Mouse (Mus musculus): ENCODE results near the gene Rnf227. TPM values are rescaled to one million over a fixed set of nuclear protein-coding genes. Genes with fewer than 3 reads are reported as not detected.

Rnf227 gene
- polyA plus RNA-seq, 1 experiment from 2014 or later: 24.5 TPM

- ATAC-seq (ENCODE audit: insufficient number of reproducible peaks, low FRiP score, low TSS enrichment, low read depth): no peak
- H3K27ac ChIP-seq (replicated peaks): no peak overlapping the region
- H3K4me3 ChIP-seq (replicated peaks): peak overlapping the region; percentile 67
- H3K4me2 ChIP-seq (replicated peaks): peak overlapping the region; percentile 84
- H3K9ac ChIP-seq: no peak overlapping the region
- no peaks in the 10 kb centered on the region for H3K9me3 ChIP-seq (replicated peaks)
- peaks cover 6% of the 10 kb centered on the region for H3K27me3 ChIP-seq
- peaks cover 38% of the 10 kb centered on the region for H3K36me3 ChIP-seq
- 53% methylated on average over 6 of the region's 6 CpGs for WGBS
- peaks cover 42% of the 10 kb centered on the region for H3K4me1 ChIP-seq
Measured at GRCm38 (mm10) chr11:69322010-69322409, 18.3 kb upstream of the Rnf227 start.

DNA sequence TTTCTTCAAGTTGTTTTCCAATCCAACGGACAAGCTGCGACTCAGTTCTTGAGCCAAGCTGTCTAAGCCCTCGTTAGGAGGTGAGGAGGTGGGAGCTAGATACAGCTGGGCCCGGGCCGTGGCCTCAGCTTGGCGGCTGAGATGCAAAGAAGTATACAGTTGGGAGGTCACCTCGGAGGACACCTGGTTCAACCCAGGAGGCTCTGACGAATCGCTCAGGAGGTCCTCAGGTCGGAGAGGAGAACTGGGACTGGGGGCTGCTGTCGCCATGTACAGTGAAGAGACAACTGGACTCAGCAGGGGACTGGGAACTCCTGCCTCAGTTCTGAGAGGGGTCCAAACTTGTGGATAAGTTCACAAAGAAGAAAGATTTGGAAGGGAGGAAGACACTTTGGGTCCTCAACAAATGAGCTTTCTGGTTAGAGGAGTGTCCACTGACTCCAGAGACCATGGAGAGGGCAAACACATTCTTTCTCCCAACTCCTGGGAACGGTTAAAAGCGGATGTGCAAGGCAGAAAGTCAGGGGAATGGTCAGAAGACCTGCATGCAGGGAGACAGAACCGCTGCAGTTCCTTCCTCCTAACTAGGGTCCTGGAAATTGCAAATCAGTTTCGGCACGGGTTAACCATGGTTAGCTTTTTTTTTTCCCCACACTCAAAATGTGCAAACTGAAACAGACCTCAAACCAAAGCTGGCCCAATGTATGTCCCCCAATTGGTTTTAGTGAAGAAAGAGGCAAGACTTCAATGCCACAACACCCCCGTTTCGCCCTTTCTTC is 17.4 kb upstream of the Rnf227 start:
- 23% methylated on average over 18 of the region's 18 CpGs for WGBS
- peak overlapping the region; percentile 88 for H3K27ac ChIP-seq (replicated peaks)
- no peak for ATAC-seq (ENCODE audit: insufficient number of reproducible peaks, low FRiP score, low TSS enrichment, low read depth)
- H3K4me2 ChIP-seq (replicated peaks): peak overlapping the region; percentile 84
- peaks cover 44% of the 10 kb centered on the region for H3K4me1 ChIP-seq
- peaks cover 14% of the 10 kb centered on the region for H3K27me3 ChIP-seq
- H3K9ac ChIP-seq: peak overlapping the region; percentile 63
- peaks cover 32% of the 10 kb centered on the region for H3K36me3 ChIP-seq
- no peaks in the 10 kb centered on the region for H3K9me3 ChIP-seq (replicated peaks)
- H3K4me3 ChIP-seq (replicated peaks): peak overlapping the region; percentile 67

GRCm38 (mm10) chr11:69323667-69324111 is 16.6 kb upstream of the Rnf227 start, which contains the start of the genes Cntrob and Trappc1:
TSS of gene Cntrob (minus strand) at chr11:69323775.
TSS of gene Trappc1 (plus strand) at chr11:69323980.
- ATAC-seq (ENCODE audit: insufficient number of reproducible peaks, low FRiP score, low TSS enrichment, low read depth): peak; percentile 94
- H3K9ac ChIP-seq: peak within 1 kb of the TSS; percentile 64
- peak within 1 kb of the TSS; percentile 88 for H3K27ac ChIP-seq (replicated peaks)
- peaks cover 19% of the 10 kb centered on the region for H3K27me3 ChIP-seq
- H3K4me2 ChIP-seq (replicated peaks): peak within 1 kb of the TSS; percentile 84
- peaks cover 24% of the 10 kb centered on the region for H3K36me3 ChIP-seq
- H3K4me3 ChIP-seq (replicated peaks): peak within 1 kb of the TSS; percentile 67
- 0% methylated on average over 30 of the region's 30 CpGs for WGBS
- H3K9me3 ChIP-seq (replicated peaks): no peaks in the 10 kb centered on the region
- peaks cover 44% of the 10 kb centered on the region for H3K4me1 ChIP-seq

DNA sequence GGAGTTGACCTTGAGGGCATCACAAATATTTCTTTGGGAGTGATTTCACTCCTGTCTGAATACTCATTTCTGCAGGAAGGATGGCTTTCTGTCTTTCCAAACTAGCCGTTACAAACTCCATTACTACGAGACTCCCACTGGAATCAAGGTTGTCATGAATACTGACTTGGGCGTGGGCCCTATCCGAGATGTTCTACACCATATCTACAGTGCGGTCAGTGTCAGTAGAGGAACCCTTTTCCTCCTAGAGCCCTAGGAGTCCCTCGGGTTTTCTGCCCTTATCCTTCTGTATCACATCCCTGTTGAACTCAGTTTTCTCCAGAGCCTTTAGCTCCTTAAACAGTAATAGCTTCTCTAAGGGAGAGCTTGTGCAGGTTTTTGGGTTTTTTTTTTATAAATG is 15.5 kb upstream of the Rnf227 start:
- H3K4me1 ChIP-seq: peaks cover 44% of the 10 kb centered on the region
- no peaks in the 10 kb centered on the region for H3K9me3 ChIP-seq (replicated peaks)
- H3K9ac ChIP-seq: no peak overlapping the region; the same call in 1 of the 2 replicates
- no peak overlapping the region for H3K27ac ChIP-seq (replicated peaks)
- H3K36me3 ChIP-seq: peaks cover 14% of the 10 kb centered on the region; the same call in 1 of the 2 replicates
- peak overlapping the region; percentile 67 for H3K4me3 ChIP-seq (replicated peaks)
- ATAC-seq (ENCODE audit: insufficient number of reproducible peaks, low FRiP score, low TSS enrichment, low read depth): no peak
- 87% methylated on average over 6 of the region's 6 CpGs for WGBS
- peaks cover 22% of the 10 kb centered on the region for H3K27me3 ChIP-seq
- H3K4me2 ChIP-seq (replicated peaks): peak overlapping the region; percentile 84

GRCm38 (mm10) chr11:69325628-69326407 is 14.4 kb upstream of the Rnf227 start, which contains the start of gene Kcnab3:
TSS of gene Kcnab3 (plus strand) at chr11:69326258.
- Histone ChIP-seq H3K9ac (peak within 1 kb of the TSS; percentile 37), H3K4me1 (peaks cover 44% of the 10 kb centered on the region), H3K27me3 (peaks cover 22% of the 10 kb centered on the region), H3K27ac (replicated peaks) (peak within 1 kb of the TSS; percentile 48; the same call in 1 of the 2 replicates), H3K36me3 (0 out of 2 replicates have a peak, but pooled peaks cover 4% of the 10 kb centered on the region), H3K4me3 (replicated peaks) (peak within 1 kb of the TSS; percentile 51), H3K4me2 (replicated peaks) (peak within 1 kb of the TSS; percentile 89), H3K9me3 (replicated peaks) (no peaks in the 10 kb centered on the region)
- WGBS: 11% methylated on average over 26 of the region's 26 CpGs
- ATAC-seq (ENCODE audit: insufficient number of reproducible peaks, low FRiP score, low TSS enrichment, low read depth): peak; percentile 69; the same call in 1 of the 2 replicates

GRCm38 (mm10) chr11:69326408-69327156 is 13.7 kb upstream of the Rnf227 start:
- Histone ChIP-seq H3K27me3 (peaks cover 22% of the 10 kb centered on the region), H3K9me3 (replicated peaks) (no peaks in the 10 kb centered on the region), H3K4me1 (peaks cover 50% of the 10 kb centered on the region), H3K27ac (replicated peaks) (no peak overlapping the region), H3K4me3 (replicated peaks) (peak overlapping the region; percentile 51), H3K4me2 (replicated peaks) (peak overlapping the region; percentile 89), H3K36me3 (no peaks in the 10 kb centered on the region), H3K9ac (peak overlapping the region; percentile 37)
- WGBS: under 1% methylated on average over 45 of the region's 45 CpGs
- ATAC-seq (ENCODE audit: insufficient number of reproducible peaks, low FRiP score, low TSS enrichment, low read depth): no peak

DNA sequence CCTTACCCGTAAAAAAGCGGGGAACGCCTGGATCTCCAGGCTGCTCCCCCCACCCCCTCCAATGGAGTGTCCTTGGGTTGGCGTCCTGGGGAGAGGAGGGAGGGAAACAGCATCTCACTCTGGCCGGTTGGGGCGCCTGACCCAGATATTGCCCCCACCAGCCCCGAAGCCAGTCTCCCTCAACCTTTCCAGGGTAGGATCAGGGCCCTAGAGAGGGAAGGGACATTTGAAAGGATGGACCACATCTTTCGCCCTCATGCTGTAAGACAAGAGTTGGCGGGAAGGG is 13.2 kb upstream of the Rnf227 start:
- Histone ChIP-seq H3K4me3 (replicated peaks) (peak overlapping the region; percentile 51), H3K4me2 (replicated peaks) (peak overlapping the region; percentile 89)
- ATAC-seq (ENCODE audit: insufficient number of reproducible peaks, low FRiP score, low TSS enrichment, low read depth): no peak

GRCm38 (mm10) chr11:69327648-69328047 is 12.6 kb upstream of the Rnf227 start:
- no peak overlapping the region for H3K4me3 ChIP-seq (replicated peaks)
- ATAC-seq (ENCODE audit: insufficient number of reproducible peaks, low FRiP score, low TSS enrichment, low read depth): no peak
- H3K36me3 ChIP-seq: no peaks in the 10 kb centered on the region
- WGBS: 53% methylated on average over 6 of the region's 6 CpGs
- no peak overlapping the region; the same call in 1 of the 2 replicates for H3K9ac ChIP-seq
- peaks cover 22% of the 10 kb centered on the region for H3K27me3 ChIP-seq
- H3K4me1 ChIP-seq: peaks cover 48% of the 10 kb centered on the region
- H3K4me2 ChIP-seq (replicated peaks): no peak overlapping the region
- no peak overlapping the region for H3K27ac ChIP-seq (replicated peaks)
- no peaks in the 10 kb centered on the region for H3K9me3 ChIP-seq (replicated peaks)

More for the DNA sequence above, 13.2 kb upstream of the Rnf227 start:
- WGBS: 13% methylated on average over 9 of the region's 9 CpGs
- Histone ChIP-seq H3K4me1 (peaks cover 48% of the 10 kb centered on the region), H3K9me3 (replicated peaks) (no peaks in the 10 kb centered on the region), H3K9ac (no peak overlapping the region), H3K36me3 (no peaks in the 10 kb centered on the region), H3K27ac (replicated peaks) (no peak overlapping the region), H3K27me3 (peaks cover 22% of the 10 kb centered on the region)

DNA sequence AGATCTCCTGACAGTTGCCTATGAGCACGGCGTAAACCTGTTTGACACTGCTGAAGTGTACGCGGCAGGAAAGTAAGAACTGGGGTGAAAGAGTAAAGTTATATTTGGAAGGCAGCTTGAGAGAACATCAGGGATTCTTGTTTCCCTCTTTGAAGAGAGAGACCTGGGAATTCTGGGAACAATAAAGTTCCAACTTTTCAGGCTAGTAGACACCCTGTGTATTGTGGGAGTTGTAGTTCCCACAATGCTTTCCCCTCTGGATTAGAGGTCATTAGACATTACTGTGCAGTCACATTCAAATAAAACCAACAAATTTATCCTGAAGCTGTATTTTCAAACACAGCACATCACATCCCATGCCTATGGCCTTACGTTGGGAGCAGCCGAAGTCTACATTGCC is 11.7 kb upstream of the Rnf227 start:
- Histone ChIP-seq H3K27ac (replicated peaks) (no peak overlapping the region), H3K4me3 (replicated peaks) (no peak overlapping the region), H3K9me3 (replicated peaks) (no peaks in the 10 kb centered on the region), H3K4me1 (peaks cover 49% of the 10 kb centered on the region), H3K36me3 (no peaks in the 10 kb centered on the region), H3K27me3 (peaks cover 22% of the 10 kb centered on the region), H3K9ac (no peak overlapping the region), H3K4me2 (replicated peaks) (no peak overlapping the region)
- ATAC-seq (ENCODE audit: insufficient number of reproducible peaks, low FRiP score, low TSS enrichment, low read depth): no peak
- WGBS: 93% methylated on average over 6 of the region's 6 CpGs

DNA sequence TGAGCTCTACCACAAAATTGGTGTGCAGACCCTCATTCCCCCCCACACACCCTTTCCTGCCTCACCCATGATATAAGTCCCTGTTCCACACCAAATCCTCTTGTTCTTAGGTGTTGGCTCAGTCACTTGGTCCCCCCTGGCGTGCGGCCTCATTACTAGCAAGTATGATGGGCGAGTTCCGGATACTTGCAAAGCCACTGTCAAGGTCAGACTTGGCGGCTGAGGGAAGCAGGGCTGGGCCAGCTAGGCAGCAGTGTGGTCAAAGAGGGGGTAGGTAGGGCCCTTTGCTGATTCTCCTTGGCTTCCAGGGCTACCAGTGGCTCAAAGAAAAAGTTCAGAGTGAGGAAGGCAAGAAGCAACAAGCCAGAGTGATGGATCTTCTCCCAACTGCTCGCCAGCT is 9.1 kb upstream of the Rnf227 start:
- no peak for ATAC-seq (ENCODE audit: insufficient number of reproducible peaks, low FRiP score, low TSS enrichment, low read depth)
- H3K36me3 ChIP-seq: no peaks in the 10 kb centered on the region
- peak overlapping the region; percentile 61; the same call in 1 of the 2 replicates for H3K4me2 ChIP-seq (replicated peaks)
- 0 out of 2 replicates have a peak overlapping the region, but pooled peaks have one; percentile 79 for H3K27ac ChIP-seq (replicated peaks)
- peak overlapping the region; percentile 58; the same call in 1 of the 2 replicates for H3K4me3 ChIP-seq (replicated peaks)
- no peak overlapping the region for H3K9ac ChIP-seq
- H3K9me3 ChIP-seq (replicated peaks): no peaks in the 10 kb centered on the region
- peaks cover 22% of the 10 kb centered on the region for H3K27me3 ChIP-seq
- peaks cover 32% of the 10 kb centered on the region for H3K4me1 ChIP-seq
- WGBS: 89% methylated on average over 6 of the region's 6 CpGs
